Mouse (Mus musculus) erythroblast, embryonic 14.5 days (primary cell): Measurements from ENCODE around the gene Pxdc1.

Experiments used
- GATA1 ChIP-seq: IDR thresholded peaks from 2 replicates; pipeline ENCODE4 v1.6.1; 2012; ENCODE audit warnings: low read length, inconsistent platforms, mixed read lengths
- TAL1 ChIP-seq: IDR thresholded peaks from 3 replicates; pipeline ENCODE4 v1.6.1; 2012; ENCODE audit warnings: low read length, inconsistent platforms, mixed read lengths

DNA sequence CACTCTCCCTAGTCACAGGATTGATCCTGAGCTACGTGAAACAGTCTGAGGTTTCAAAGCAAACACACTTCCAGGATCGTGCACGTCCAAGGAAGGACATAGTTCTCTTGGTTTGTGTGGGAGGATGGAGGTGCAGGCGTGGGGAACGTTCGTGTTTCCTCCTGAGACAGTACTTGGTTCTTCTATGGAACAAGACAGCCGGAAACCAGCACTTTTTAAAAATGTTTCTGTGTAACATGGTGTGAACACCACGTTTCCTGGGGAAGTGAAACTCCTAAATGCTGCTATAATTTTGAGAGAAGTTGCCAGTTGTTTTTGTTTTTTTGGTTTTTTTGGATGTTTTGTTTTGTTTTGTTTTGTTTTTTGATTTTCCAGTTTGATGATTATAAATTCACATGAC lies 13.9 kb upstream of the Pxdc1 start:
- no peak for TF ChIP-seq GATA1
- TF ChIP-seq TAL1 = no peak
